Mouse (Mus musculus): Measurements from ENCODE around the gene Gmnn. TPM values are rescaled to one million over a fixed set of nuclear protein-coding genes. Genes with fewer than 3 reads are reported as not detected.

The Gmnn gene
- polyA plus RNA-seq, 1 experiment: 8.3 TPM

- Histone ChIP-seq H3K27me3 (ENCODE audit: control insufficient read depth, insufficient read depth, low read length) (no peaks in the 10 kb centered on the region), H3K4me1 (ENCODE audit: control insufficient read depth, insufficient read depth, low read length) (no peaks in the 10 kb centered on the region), H3K4me3 (replicated peaks; ENCODE audit: insufficient read depth, low read depth, low read length) (no peak overlapping the region), H3K27ac (ENCODE audit: insufficient read depth, low read length) (no peak overlapping the region)
- TF ChIP-seq POLR2A (IDR thresholded peaks at IDR 0.05; ENCODE audit: borderline replicate concordance, insufficient read depth, low read length) (no peak), CTCF (IDR thresholded peaks at IDR 0.05; ENCODE audit: borderline replicate concordance, insufficient read depth, low read depth, low read length) (no peak)
- 80% methylated on average over 5 of the region's 5 CpGs for WGBS
- DNase-seq: no peak
Observed at GRCm38 (mm10) chr13:24734502-24734901, 27.2 kb downstream of the Gmnn start.

- no peak for TF ChIP-seq POLR2A (IDR thresholded peaks at IDR 0.05; ENCODE audit: borderline replicate concordance, insufficient read depth, low read length)
- TF ChIP-seq CTCF (IDR thresholded peaks at IDR 0.05; ENCODE audit: borderline replicate concordance, insufficient read depth, low read depth, low read length): no peak
- WGBS: 81% methylated on average over 5 of the region's 5 CpGs
- Histone ChIP-seq H3K27ac (ENCODE audit: insufficient read depth, low read length) (no peak overlapping the region), H3K27me3 (ENCODE audit: control insufficient read depth, insufficient read depth, low read length) (no peaks in the 10 kb centered on the region), H3K4me3 (replicated peaks; ENCODE audit: insufficient read depth, low read depth, low read length) (no peak overlapping the region), H3K4me1 (ENCODE audit: control insufficient read depth, insufficient read depth, low read length) (no peaks in the 10 kb centered on the region)
- no peak for DNase-seq
Observed at GRCm38 (mm10) chr13:24729128-24729527, 32.6 kb downstream of the Gmnn start.

GRCm38 (mm10) chr13:24724395-24724759 is 37.3 kb downstream of the Gmnn start:
- Histone ChIP-seq H3K27ac (ENCODE audit: insufficient read depth, low read length) (no peak overlapping the region), H3K4me1 (ENCODE audit: control insufficient read depth, insufficient read depth, low read length) (no peaks in the 10 kb centered on the region), H3K27me3 (ENCODE audit: control insufficient read depth, insufficient read depth, low read length) (no peaks in the 10 kb centered on the region), H3K4me3 (replicated peaks; ENCODE audit: insufficient read depth, low read depth, low read length) (no peak overlapping the region)
- 53% methylated on average over 4 of the region's 4 CpGs for WGBS
- no peak for TF ChIP-seq POLR2A (IDR thresholded peaks at IDR 0.05; ENCODE audit: borderline replicate concordance, insufficient read depth, low read length)
- no peak for TF ChIP-seq CTCF (IDR thresholded peaks at IDR 0.05; ENCODE audit: borderline replicate concordance, insufficient read depth, low read depth, low read length)
- no peak for DNase-seq

- H3K27me3 ChIP-seq (ENCODE audit: control insufficient read depth, insufficient read depth, low read length): no peaks in the 10 kb centered on the region
- no peak for DNase-seq
- no peak overlapping the region for H3K4me3 ChIP-seq (replicated peaks; ENCODE audit: insufficient read depth, low read depth, low read length)
- no peaks in the 10 kb centered on the region for H3K4me1 ChIP-seq (ENCODE audit: control insufficient read depth, insufficient read depth, low read length)
- TF ChIP-seq CTCF (IDR thresholded peaks at IDR 0.05; ENCODE audit: borderline replicate concordance, insufficient read depth, low read depth, low read length): no peak
- no peak for TF ChIP-seq POLR2A (IDR thresholded peaks at IDR 0.05; ENCODE audit: borderline replicate concordance, insufficient read depth, low read length)
- WGBS: 42% methylated on average over 8 of the region's 8 CpGs
- no peak overlapping the region for H3K27ac ChIP-seq (ENCODE audit: insufficient read depth, low read length)
Observed at GRCm38 (mm10) chr13:24723699-24724394, 37.9 kb downstream of the Gmnn start.

GRCm38 (mm10) chr13:24721502-24721901 is 40.2 kb downstream of the Gmnn start:
- Histone ChIP-seq H3K4me3 (replicated peaks; ENCODE audit: insufficient read depth, low read depth, low read length) (no peak overlapping the region), H3K4me1 (ENCODE audit: control insufficient read depth, insufficient read depth, low read length) (no peaks in the 10 kb centered on the region), H3K27me3 (ENCODE audit: control insufficient read depth, insufficient read depth, low read length) (no peaks in the 10 kb centered on the region), H3K27ac (ENCODE audit: insufficient read depth, low read length) (no peak overlapping the region)
- DNase-seq: no peak
- WGBS: 65% methylated on average over 10 of the region's 10 CpGs
- TF ChIP-seq CTCF (IDR thresholded peaks at IDR 0.05; ENCODE audit: borderline replicate concordance, insufficient read depth, low read depth, low read length) (no peak), POLR2A (IDR thresholded peaks at IDR 0.05; ENCODE audit: borderline replicate concordance, insufficient read depth, low read length) (no peak)

GRCm38 (mm10) chr13:24717677-24718076 is 44.0 kb downstream of the Gmnn start:
- Histone ChIP-seq H3K27ac (ENCODE audit: insufficient read depth, low read length) (no peak overlapping the region), H3K4me1 (ENCODE audit: control insufficient read depth, insufficient read depth, low read length) (no peaks in the 10 kb centered on the region), H3K27me3 (ENCODE audit: control insufficient read depth, insufficient read depth, low read length) (no peaks in the 10 kb centered on the region), H3K4me3 (replicated peaks; ENCODE audit: insufficient read depth, low read depth, low read length) (no peak overlapping the region)
- TF ChIP-seq CTCF (IDR thresholded peaks at IDR 0.05; ENCODE audit: borderline replicate concordance, insufficient read depth, low read depth, low read length) (no peak), POLR2A (IDR thresholded peaks at IDR 0.05; ENCODE audit: borderline replicate concordance, insufficient read depth, low read length) (no peak)
- DNase-seq: no peak
- WGBS: 76% methylated on average over 7 of the region's 7 CpGs

GRCm38 (mm10) chr13:24716441-24716840 is 45.3 kb downstream of the Gmnn start:
- 90% methylated on average over 9 of the region's 9 CpGs for WGBS
- no peak overlapping the region for H3K4me3 ChIP-seq (replicated peaks; ENCODE audit: insufficient read depth, low read depth, low read length)
- TF ChIP-seq CTCF (IDR thresholded peaks at IDR 0.05; ENCODE audit: borderline replicate concordance, insufficient read depth, low read depth, low read length): no peak
- TF ChIP-seq POLR2A (IDR thresholded peaks at IDR 0.05; ENCODE audit: borderline replicate concordance, insufficient read depth, low read length): no peak
- H3K4me1 ChIP-seq (ENCODE audit: control insufficient read depth, insufficient read depth, low read length): no peaks in the 10 kb centered on the region
- no peaks in the 10 kb centered on the region for H3K27me3 ChIP-seq (ENCODE audit: control insufficient read depth, insufficient read depth, low read length)
- DNase-seq: no peak
- no peak overlapping the region for H3K27ac ChIP-seq (ENCODE audit: insufficient read depth, low read length)

- WGBS: 47% methylated on average over 5 of the region's 5 CpGs
Observed at GRCm38 (mm10) chr13:24715601-24716000, 46.1 kb downstream of the Gmnn start.

More at GRCm38 (mm10) chr13:24715601-24716000, 46.1 kb downstream of the Gmnn start:
- Histone ChIP-seq H3K27ac (ENCODE audit: insufficient read depth, low read length) (no peak overlapping the region), H3K4me3 (replicated peaks; ENCODE audit: insufficient read depth, low read depth, low read length) (no peak overlapping the region), H3K27me3 (ENCODE audit: control insufficient read depth, insufficient read depth, low read length) (no peaks in the 10 kb centered on the region), H3K4me1 (ENCODE audit: control insufficient read depth, insufficient read depth, low read length) (no peaks in the 10 kb centered on the region)
- no peak for TF ChIP-seq POLR2A (IDR thresholded peaks at IDR 0.05; ENCODE audit: borderline replicate concordance, insufficient read depth, low read length)
- TF ChIP-seq CTCF (IDR thresholded peaks at IDR 0.05; ENCODE audit: borderline replicate concordance, insufficient read depth, low read depth, low read length): no peak
- DNase-seq: no peak
